Mouse (Mus musculus) stomach, postnatal 0 days (tissue): ENCODE data around the gene Ankmy1.

ENCODE experiments used
- CTCF ChIP-seq: IDR thresholded peaks from 2 replicates; pipeline ENCODE4 v1.5.1; 2016; ENCODE audit warnings: antibody characterized with exemption, low read depth, mild to moderate bottlenecking, moderate library complexity
- EP300 ChIP-seq: optimal IDR thresholded peaks from 2 replicates; pipeline ENCODE3; 2016; ENCODE audit warnings: antibody characterized with exemption

GRCm38 (mm10) chr1:92914239-92914638, 11.5 kb upstream of the Ankmy1 start:
- no peak for TF ChIP-seq CTCF
- no peak for TF ChIP-seq EP300
